Mouse (Mus musculus): Measurements from ENCODE around the gene Fam71e1. TPM values are rescaled to one million over a fixed set of nuclear protein-coding genes. Genes with fewer than 3 reads are reported as not detected.

Fam71e1 gene
- polyA plus RNA-seq, 2 experiments = 1.5 to 1.6 TPM

- no peak overlapping the region for H3K9ac ChIP-seq (replicated peaks)
- no peak overlapping the region for H3K27ac ChIP-seq
- H3K9me3 ChIP-seq (ENCODE audit: control insufficient read depth, low read length) = no peaks in the 10 kb centered on the region
- no peaks in the 10 kb centered on the region for H3K4me1 ChIP-seq (replicated peaks; ENCODE audit: control insufficient read depth in 2 of 2, insufficient read depth in 2 of 2, low read length in 1 of 2)
- H3K27me3 ChIP-seq (ENCODE audit: control insufficient read depth, insufficient read depth, low read length) = no peaks in the 10 kb centered on the region
- no peak overlapping the region for H3K4me2 ChIP-seq (ENCODE audit: low read depth)
- DNase-seq (ENCODE audit: low read depth in 3 of 3, low spot score in 3 of 3) (no peak), ATAC-seq (ENCODE audit: insufficient read depth) (no peak)
- H3K36me3 ChIP-seq (replicated peaks; ENCODE audit: control insufficient read depth, insufficient read depth, low read depth) = peaks cover 51% of the 10 kb centered on the region
- 78% methylated on average over 13 of the region's 13 CpGs for WGBS (ENCODE audit: insufficient replicate concordance)
- TF ChIP-seq CTCF (IDR thresholded peaks at IDR 0.05; ENCODE audit: low read depth) (no peak), EP300 (IDR thresholded peaks at IDR 0.05; ENCODE audit: low read depth) (no peak)
- H3K4me3 ChIP-seq (ENCODE audit: insufficient read depth in 1 of 2, low read depth in 2 of 2, low read length in 2 of 2) = no peak overlapping the region
Measured at GRCm38 (mm10) chr7:44534242-44534641, 37.9 kb downstream of the Fam71e1 start.

GRCm38 (mm10) chr7:44534656-44535441, 38.5 kb downstream of the Fam71e1 start:
- H3K36me3 ChIP-seq (replicated peaks; ENCODE audit: control insufficient read depth, insufficient read depth, low read depth) = peaks cover 54% of the 10 kb centered on the region
- H3K4me1 ChIP-seq (replicated peaks; ENCODE audit: control insufficient read depth in 2 of 2, insufficient read depth in 2 of 2, low read length in 1 of 2) = no peaks in the 10 kb centered on the region
- no peak overlapping the region for H3K27ac ChIP-seq
- H3K9me3 ChIP-seq (ENCODE audit: control insufficient read depth, low read length) = no peaks in the 10 kb centered on the region
- TF ChIP-seq CTCF (IDR thresholded peaks at IDR 0.05; ENCODE audit: low read depth) (peak; percentile 62), EP300 (IDR thresholded peaks at IDR 0.05; ENCODE audit: low read depth) (no peak)
- DNase-seq (ENCODE audit: low read depth in 3 of 3, low spot score in 3 of 3) (no peak), ATAC-seq (ENCODE audit: insufficient read depth) (no peak)
- WGBS (ENCODE audit: insufficient replicate concordance) = 84% methylated on average over 19 of the region's 19 CpGs
- H3K4me3 ChIP-seq (ENCODE audit: insufficient read depth in 1 of 2, low read depth in 2 of 2, low read length in 2 of 2) = no peak overlapping the region
- no peak overlapping the region for H3K4me2 ChIP-seq (ENCODE audit: low read depth)
- H3K9ac ChIP-seq (replicated peaks) = no peak overlapping the region
- H3K27me3 ChIP-seq (ENCODE audit: control insufficient read depth, insufficient read depth, low read length) = no peaks in the 10 kb centered on the region

GRCm38 (mm10) chr7:44535657-44536589, 39.5 kb downstream of the Fam71e1 start:
- Histone ChIP-seq H3K27me3 (ENCODE audit: control insufficient read depth, insufficient read depth, low read length) (no peaks in the 10 kb centered on the region), H3K4me3 (ENCODE audit: insufficient read depth in 1 of 2, low read depth in 2 of 2, low read length in 2 of 2) (no peak overlapping the region), H3K9me3 (ENCODE audit: control insufficient read depth, low read length) (no peaks in the 10 kb centered on the region), H3K4me2 (ENCODE audit: low read depth) (no peak overlapping the region), H3K36me3 (replicated peaks; ENCODE audit: control insufficient read depth, insufficient read depth, low read depth) (peaks cover 65% of the 10 kb centered on the region), H3K27ac (no peak overlapping the region), H3K4me1 (replicated peaks; ENCODE audit: control insufficient read depth in 2 of 2, insufficient read depth in 2 of 2, low read length in 1 of 2) (no peaks in the 10 kb centered on the region), H3K9ac (replicated peaks) (no peak overlapping the region)
- 88% methylated on average over 27 of the region's 27 CpGs for WGBS (ENCODE audit: insufficient replicate concordance)
- TF ChIP-seq EP300 (IDR thresholded peaks at IDR 0.05; ENCODE audit: low read depth) (no peak), CTCF (IDR thresholded peaks at IDR 0.05; ENCODE audit: low read depth) (no peak)
- DNase-seq (ENCODE audit: low read depth in 3 of 3, low spot score in 3 of 3) (no peak), ATAC-seq (ENCODE audit: insufficient read depth) (no peak)

- no peak for DNase-seq (ENCODE audit: low read depth in 3 of 3, low spot score in 3 of 3)
- Histone ChIP-seq H3K4me2 (ENCODE audit: low read depth) (no peak overlapping the region), H3K9ac (replicated peaks) (no peak overlapping the region), H3K4me1 (replicated peaks; ENCODE audit: control insufficient read depth in 2 of 2, insufficient read depth in 2 of 2, low read length in 1 of 2) (no peaks in the 10 kb centered on the region), H3K27ac (no peak overlapping the region), H3K36me3 (replicated peaks; ENCODE audit: control insufficient read depth, insufficient read depth, low read depth) (peaks cover 72% of the 10 kb centered on the region), H3K27me3 (ENCODE audit: control insufficient read depth, insufficient read depth, low read length) (no peaks in the 10 kb centered on the region), H3K4me3 (ENCODE audit: insufficient read depth in 1 of 2, low read depth in 2 of 2, low read length in 2 of 2) (no peak overlapping the region), H3K9me3 (ENCODE audit: control insufficient read depth, low read length) (no peaks in the 10 kb centered on the region)
- ATAC-seq (ENCODE audit: insufficient read depth) = no peak
- 87% methylated on average over 6 of the region's 6 CpGs for WGBS (ENCODE audit: insufficient replicate concordance)
- TF ChIP-seq CTCF (IDR thresholded peaks at IDR 0.05; ENCODE audit: low read depth) = no peak
- TF ChIP-seq EP300 (IDR thresholded peaks at IDR 0.05; ENCODE audit: low read depth) = no peak
Measured at GRCm38 (mm10) chr7:44536590-44536968, 40.2 kb downstream of the Fam71e1 start.

- WGBS (ENCODE audit: insufficient replicate concordance) = 75% methylated on average over 7 of the region's 7 CpGs
- Histone ChIP-seq H3K9me3 (ENCODE audit: control insufficient read depth, low read length) (no peaks in the 10 kb centered on the region), H3K4me1 (replicated peaks; ENCODE audit: control insufficient read depth in 2 of 2, insufficient read depth in 2 of 2, low read length in 1 of 2) (no peaks in the 10 kb centered on the region), H3K9ac (replicated peaks) (no peak overlapping the region), H3K4me2 (ENCODE audit: low read depth) (no peak overlapping the region), H3K4me3 (ENCODE audit: insufficient read depth in 1 of 2, low read depth in 2 of 2, low read length in 2 of 2) (no peak overlapping the region), H3K36me3 (replicated peaks; ENCODE audit: control insufficient read depth, insufficient read depth, low read depth) (peaks cover 75% of the 10 kb centered on the region), H3K27me3 (ENCODE audit: control insufficient read depth, insufficient read depth, low read length) (no peaks in the 10 kb centered on the region), H3K27ac (no peak overlapping the region)
- no peak for ATAC-seq (ENCODE audit: insufficient read depth)
- TF ChIP-seq EP300 (IDR thresholded peaks at IDR 0.05; ENCODE audit: low read depth) (no peak), CTCF (IDR thresholded peaks at IDR 0.05; ENCODE audit: low read depth) (no peak)
- no peak for DNase-seq (ENCODE audit: low read depth in 3 of 3, low spot score in 3 of 3)
Measured at GRCm38 (mm10) chr7:44537009-44537408, 40.6 kb downstream of the Fam71e1 start.
